Mouse (Mus musculus): ENCODE measurements around the gene Gm10118.
A peak's percentile ranks its signal among the peaks of the same experiment; 100 is the strongest.

Gene Gm10118

DNA sequence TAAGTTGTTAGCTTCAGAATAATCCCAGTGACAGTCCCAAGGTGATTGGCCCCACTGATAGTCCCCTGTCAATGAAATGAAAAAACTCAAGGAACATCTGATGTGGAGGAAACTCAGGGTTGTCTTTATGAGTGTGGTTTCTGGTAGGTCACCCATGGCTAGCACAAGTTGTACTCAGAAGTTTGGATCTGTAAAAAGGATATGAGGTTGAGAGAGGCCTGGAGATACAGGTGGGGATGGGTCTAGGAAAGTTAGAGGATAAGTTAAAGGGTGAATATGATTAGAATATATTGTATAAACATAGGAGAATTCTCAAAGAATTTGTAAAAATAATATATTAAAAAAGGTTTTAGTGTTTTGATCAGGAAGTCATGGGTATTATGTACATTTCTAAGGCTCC is at the start of gene Gm10118:
Gene Gm10118 (minus strand): TSS at position 101 of the 400 bp plus-strand sequence.
- no peak for DNase-seq (ENCODE audit: low read depth, low spot score)

DNA sequence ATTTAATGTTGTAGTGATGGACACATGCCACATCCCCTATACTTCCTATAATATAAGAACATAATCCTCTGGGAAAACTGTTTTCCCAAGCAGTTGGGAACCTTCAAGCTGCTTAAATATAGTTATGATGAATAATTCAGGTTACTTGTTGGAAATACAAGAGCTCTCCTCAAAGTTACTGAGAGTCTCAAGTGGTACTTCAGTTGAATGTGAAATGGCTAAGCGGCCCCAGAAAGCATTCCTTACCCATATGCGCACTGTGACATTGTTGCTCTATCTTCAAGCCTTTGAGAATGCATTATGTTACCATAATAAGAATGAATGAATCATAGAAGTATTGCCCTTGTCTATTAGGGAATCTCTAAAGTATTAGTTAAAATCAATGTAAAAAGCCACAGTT is 45.1 kb upstream of the Gm10118 start:
- DNase-seq (ENCODE audit: low read depth, low spot score) = no peak

DNA sequence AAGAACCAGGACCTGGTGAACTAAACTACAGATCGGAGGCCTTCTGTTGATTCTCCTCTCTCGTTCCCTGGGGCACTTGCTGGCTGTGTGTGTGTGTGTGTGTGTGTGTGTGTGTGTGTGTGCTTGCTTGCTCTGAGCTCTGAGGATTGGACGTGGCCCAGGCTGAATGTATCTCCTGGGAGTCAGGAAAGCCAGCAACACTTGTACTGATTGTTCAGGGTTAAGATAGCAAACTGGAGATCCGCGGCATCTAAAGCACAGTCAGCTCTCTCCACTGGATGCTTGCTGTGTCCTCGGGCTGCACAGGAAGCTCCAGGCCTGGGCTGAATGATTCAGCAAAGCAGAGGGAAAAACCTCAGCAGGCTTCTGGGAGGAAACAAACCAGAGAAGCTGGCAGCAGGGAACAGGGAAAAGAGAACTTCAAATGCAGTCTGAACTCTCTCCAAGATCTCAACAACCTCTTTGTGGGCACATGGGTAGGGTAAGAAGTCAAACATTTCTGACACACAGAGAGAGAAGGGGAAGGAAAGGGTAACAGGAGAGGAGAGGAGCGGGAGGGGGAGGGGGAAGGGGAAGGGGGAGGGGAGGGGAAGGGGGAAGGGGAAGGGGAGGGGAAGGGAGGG is 27.2 kb upstream of the Gm10118 start:
- DNase-seq (ENCODE audit: low read depth, low spot score) = peak; percentile 13

DNA sequence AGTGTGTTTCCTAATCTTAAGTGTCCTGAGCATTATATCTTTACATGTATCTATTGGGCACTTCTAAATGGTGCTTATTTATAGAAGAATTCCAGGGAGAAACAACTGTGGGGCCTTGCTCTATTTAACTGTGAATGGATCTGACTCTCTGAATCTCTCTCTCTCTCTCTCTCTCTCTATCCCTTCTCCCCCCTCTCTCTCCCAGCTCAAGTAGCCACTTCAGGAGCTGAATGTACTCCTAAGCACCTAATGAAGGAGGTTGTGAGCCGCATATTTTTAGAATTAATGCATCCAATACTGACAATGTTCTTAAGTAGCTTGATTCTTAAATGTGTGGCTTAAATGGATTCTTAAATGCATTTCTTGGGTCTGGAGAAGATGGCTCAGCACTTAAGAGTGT is 24.2 kb upstream of the Gm10118 start:
- no peak for DNase-seq (ENCODE audit: low read depth, low spot score)

DNA sequence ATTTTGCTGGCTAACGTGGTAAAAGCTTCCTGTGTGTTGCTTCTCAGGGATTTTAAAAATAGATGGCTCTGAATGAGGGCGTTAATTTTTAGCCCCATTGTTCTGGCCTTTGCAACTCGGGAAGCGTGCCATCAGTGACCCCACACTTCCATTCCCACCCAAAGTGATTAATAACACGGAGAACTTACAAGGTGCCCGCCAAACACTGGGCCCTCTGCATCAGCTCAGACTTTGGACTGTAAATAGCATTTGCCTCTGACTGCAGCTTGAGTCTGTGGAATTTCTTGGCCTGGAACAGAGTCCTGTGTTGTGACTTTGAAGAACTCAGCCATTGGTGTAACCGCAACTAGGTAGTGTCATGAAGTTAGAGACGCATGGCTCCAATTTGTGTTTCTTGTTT is 23.6 kb upstream of the Gm10118 start:
- no peak for DNase-seq (ENCODE audit: low read depth, low spot score)

DNA sequence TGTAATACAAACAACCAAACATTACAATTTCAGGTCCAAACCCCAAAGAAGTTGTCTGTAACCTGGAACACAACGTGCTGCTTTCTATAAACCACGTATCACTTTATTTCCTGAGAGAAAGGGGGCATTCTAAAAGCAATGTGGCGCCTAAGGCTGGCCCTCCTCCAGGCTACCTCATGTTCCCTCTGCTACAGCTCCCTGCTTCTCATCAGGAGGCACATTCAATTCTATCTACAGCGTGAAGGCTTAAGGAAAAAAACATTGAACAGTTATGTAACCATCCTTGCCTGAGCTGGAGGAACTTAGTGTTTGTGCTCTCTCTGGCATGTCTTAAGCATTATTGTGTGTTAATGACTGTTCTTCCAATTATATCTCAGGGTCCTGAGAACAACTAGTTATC is 20.0 kb upstream of the Gm10118 start:
- DNase-seq (ENCODE audit: low read depth, low spot score) = no peak

DNA sequence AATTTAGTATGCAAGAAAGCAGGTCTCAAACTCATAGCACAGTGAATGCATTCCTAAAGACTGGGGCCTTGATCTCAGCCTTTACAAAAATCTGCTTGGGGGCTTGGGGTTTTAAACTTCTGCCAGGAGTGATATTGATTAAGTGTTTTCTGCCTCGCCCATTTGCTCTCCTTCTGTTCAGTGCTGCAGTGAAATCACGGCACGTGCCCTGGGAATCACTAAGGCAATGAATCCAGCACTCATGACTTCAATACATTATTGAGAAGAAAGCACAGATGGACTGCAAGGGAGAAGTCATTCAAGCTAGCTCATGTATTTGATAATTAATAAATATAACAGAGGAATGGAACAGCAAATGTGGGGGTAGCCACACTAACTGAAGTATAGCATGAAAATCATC is 18.3 kb upstream of the Gm10118 start:
- no peak for DNase-seq (ENCODE audit: low read depth, low spot score)

DNA sequence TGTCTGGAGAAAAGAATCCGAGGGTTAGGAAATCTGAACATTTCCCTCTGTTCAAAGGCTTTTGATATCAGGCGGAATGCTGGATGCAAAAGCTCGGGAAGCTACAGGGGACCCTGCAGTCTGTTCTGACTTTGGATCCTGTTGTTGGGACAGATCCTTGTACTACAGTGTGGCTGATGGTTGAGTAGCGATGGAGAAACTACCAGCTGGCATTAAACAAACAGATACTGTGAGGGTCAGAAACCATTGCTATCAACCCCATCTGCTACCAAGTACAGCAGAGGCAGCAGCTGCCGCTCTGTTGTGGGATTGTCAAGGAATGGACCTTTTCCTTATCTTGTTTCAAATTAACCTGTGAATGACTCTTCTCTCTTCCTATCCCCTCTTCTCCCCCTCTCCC is 6.7 kb upstream of the Gm10118 start:
- DNase-seq (ENCODE audit: low read depth, low spot score) = no peak

DNA sequence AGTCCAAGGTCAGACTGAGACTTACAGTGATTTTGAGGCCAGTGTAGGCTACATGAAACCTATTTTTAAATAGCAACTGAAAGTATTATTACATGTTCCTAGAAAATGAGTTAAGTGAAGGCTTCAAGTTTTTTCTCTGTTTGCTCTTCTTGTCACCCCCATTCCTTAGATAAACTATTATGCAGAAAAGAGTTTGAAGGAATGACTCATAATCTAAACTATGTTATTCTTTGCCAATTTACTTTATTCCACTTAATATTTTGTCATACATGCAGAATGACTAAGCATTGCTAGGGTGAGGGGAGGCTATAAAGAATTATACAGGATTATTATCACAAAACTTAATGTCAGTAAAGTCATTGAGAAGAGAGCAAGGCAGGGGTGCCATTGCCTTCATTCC is 18.4 kb downstream of the Gm10118 start:
- no peak for DNase-seq (ENCODE audit: low read depth, low spot score)

DNA sequence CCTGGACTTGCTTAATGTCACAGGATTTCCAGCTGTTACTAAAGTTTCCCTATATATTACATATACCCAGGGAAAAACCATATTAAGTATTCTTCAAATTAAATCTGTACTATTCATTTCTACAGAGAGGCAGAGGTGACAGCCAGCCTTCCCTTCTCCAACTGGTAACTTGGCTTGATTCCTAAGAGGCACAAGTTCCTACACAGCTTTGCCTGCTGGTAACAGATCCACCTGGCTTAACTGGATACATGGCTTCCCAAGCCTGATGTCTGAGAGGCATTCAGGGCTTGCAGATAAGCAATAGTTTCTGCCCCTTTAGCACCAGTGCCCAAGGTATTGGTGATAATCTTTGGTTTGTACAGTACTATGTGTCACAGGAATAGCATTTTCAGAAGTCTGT is 27.3 kb downstream of the Gm10118 start:
- DNase-seq (ENCODE audit: low read depth, low spot score) = no peak

DNA sequence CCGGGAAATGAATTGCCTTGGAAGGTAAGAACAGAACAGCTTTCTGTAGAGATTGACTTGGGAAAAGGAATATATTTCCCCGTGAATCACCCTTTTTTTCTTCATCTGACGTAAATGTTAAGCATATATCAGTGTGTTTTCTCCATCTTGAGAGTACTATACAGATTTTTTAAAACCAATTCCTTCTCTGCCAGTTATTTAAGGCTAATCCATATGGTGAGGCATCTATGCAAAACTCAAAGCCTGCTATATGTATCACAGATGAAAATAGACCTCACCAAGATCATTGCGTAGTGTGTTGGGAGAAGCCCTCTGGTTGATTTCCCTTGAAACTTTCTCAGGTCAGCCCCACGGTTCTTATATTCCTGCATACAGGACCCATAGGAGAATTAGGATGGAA is 32.6 kb downstream of the Gm10118 start:
- DNase-seq (ENCODE audit: low read depth, low spot score) = no peak

DNA sequence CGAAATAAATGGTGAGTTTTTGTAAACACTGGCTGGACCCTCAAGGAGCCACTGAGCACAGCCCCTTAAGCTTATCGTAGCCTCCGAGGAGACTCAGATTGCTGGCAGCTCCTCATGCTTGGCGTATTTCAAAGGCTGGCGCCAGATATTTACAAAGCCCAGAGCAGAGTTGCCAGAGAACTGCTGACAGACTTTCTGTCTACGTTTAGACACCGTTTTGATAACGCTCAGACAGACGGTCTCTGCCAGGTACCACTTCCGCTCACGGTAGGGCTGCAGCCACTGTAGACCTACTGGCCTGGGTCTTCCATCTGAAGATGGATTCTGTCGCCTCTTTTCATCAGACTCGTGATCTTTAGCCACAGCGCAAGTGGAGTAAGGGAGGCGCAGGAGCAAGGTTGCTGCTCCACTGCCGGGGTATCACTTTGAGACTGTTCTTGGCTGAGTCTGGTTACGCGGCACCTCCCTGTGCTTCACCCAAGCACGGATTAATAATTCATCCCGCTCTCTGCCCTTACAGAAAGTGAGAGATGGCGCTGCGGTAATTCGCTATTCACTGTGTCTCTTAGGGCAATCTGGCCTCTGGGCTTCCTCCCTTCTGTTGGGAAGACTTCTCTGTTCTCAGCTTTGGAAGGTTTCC is 40.7 kb downstream of the Gm10118 start:
- DNase-seq (ENCODE audit: low read depth, low spot score) = peak; percentile 2

DNA sequence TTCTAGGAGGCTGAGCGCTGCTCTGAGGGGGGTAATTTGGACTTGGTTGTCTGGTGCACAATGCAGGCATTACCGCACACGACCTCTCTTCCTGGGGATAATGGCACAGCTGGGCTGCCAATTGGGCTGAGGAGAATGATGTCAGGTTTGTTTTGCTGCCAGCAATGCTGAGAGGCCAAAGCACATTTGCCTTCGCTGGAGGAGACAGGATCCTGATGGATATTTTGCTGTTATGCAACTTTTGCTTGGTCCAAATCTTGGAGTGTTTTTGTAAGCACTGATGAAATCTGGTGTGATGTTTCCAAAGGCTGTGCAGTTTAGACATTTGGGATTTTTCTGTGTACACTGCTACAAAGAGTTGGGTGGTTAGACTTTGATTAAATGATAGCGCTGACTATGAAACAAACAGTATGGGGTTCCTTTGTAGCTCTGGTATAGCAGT is 46.8 kb downstream of the Gm10118 start:
- DNase-seq (ENCODE audit: low read depth, low spot score) = no peak
